Mouse (Mus musculus) midbrain, embryonic 11.5 days (tissue): ENCODE results near the gene Tanc1. TPM values are rescaled to one million over a fixed set of nuclear protein-coding genes. Genes with fewer than 3 reads are reported as not detected.
A peak's percentile ranks its signal among the peaks of the same experiment; 100 is the strongest.

Experiments used
- ATAC-seq: fragments of 200-750 bp; cut with Nextera tagmentation; 2 replicates; pipeline ENCODE4 v1.8.0; 2017; ENCODE audit warnings: moderate TSS enrichment, moderate library complexity; ENCODE audit not compliant: low FRiP score
- DNase-seq: peaks from one replicate; pipeline ENCODE4 v3.0.0; 2015; ENCODE audit warnings: low spot score; ENCODE audit errors: missing footprints
- H3K27ac ChIP-seq: fragments of 300-500 bp; sonication (generic); 2 replicates; pipeline ENCODE4 v1.5.1; 2014; ENCODE audit warnings: low read depth, low read length
- H3K27me3 ChIP-seq: fragments of 300-500 bp; sonication (generic); 2 replicates; pipeline ENCODE4 v1.6.1; 2014; ENCODE audit warnings: mild to moderate bottlenecking, low read length, moderate library complexity, mixed read lengths; ENCODE audit not compliant: control insufficient read depth, insufficient read depth
- H3K36me3 ChIP-seq: fragments of 300-500 bp; sonication (generic); 2 replicates; pipeline ENCODE4 v1.6.1; 2014; ENCODE audit warnings: mild to moderate bottlenecking, low read length, moderate library complexity, mixed read lengths; ENCODE audit not compliant: control insufficient read depth, insufficient read depth
- H3K4me1 ChIP-seq: fragments of 300-500 bp; sonication (generic); 2 replicates; pipeline ENCODE4 v1.6.1; 2014; ENCODE audit warnings: low read length; ENCODE audit not compliant: control insufficient read depth, insufficient read depth
- H3K4me2 ChIP-seq: fragments of 300-500 bp; sonication (generic); 2 replicates; pipeline ENCODE4 v1.6.1; 2014; ENCODE audit warnings: mild to moderate bottlenecking, moderate library complexity
- H3K4me3 ChIP-seq: fragments of 300-500 bp; sonication (generic); 2 replicates; pipeline ENCODE4 v1.5.1; 2014; ENCODE audit warnings: low read depth, low read length
- H3K9ac ChIP-seq: fragments of 300-500 bp; sonication (generic); 2 replicates; pipeline ENCODE4 v1.6.1; 2014; ENCODE audit warnings: low read length
- H3K9me3 ChIP-seq: fragments of 300-500 bp; sonication (generic); 2 replicates; pipeline ENCODE4 v1.6.1; 2016; ENCODE audit warnings: low read length; ENCODE audit not compliant: control insufficient read depth
- WGBS: fragments of 180-500 bp; shearing (Covaris S2); extraction: QIAGEN DNeasy Blood & Tissue Kit; methylation state at CpG from one replicate; pipeline ENCODE4 v1.1.7; 2014; 5-methylcytosine and 5-hydroxymethylcytosine counted together
- polyA plus RNA-seq: library from polyadenylated mRNA; unstranded; fragments of >200 nt; fragmentation: Nextera tagmentation; extraction: Ambion mirVana; gene quantifications from 2 replicates; pipeline ENCODE4 v1.2.1, GENCODE M21; 2014

Tanc1 gene
- polyA plus RNA-seq, 1 experiment from 2014 or later: 6.7 TPM

DNA sequence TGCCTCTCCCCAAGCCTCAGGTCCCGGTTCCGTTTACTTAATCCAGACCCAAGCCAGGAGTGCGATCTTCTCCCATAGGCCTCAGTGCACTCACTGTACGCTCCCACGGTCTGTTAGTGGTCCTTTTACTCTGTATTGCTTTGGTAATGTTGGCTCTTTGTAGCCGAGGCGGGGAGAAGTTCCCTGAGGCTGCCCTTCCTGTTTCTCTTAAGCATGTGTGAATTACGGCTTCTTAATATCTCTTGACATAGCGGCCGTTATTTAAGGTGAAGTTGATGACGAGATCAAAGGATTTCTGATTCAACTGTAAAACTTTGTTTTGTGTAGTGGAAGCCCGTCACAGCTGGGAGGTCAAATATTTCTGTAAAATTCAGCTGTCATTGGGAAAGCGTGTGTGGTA, 173.8 kb downstream of the Tanc1 start:
- no peak overlapping the region for H3K9ac ChIP-seq
- no peak overlapping the region for H3K4me2 ChIP-seq
- DNase-seq (no peak), ATAC-seq (no peak)
- H3K36me3 ChIP-seq: no peaks in the 10 kb centered on the region
- no peaks in the 10 kb centered on the region for H3K4me1 ChIP-seq
- H3K27me3 ChIP-seq: no peaks in the 10 kb centered on the region
- H3K9me3 ChIP-seq: no peaks in the 10 kb centered on the region
- no peak overlapping the region for H3K4me3 ChIP-seq
- WGBS: 91% methylated on average over 13 of the region's 13 CpGs
- H3K27ac ChIP-seq: no peak overlapping the region

DNA sequence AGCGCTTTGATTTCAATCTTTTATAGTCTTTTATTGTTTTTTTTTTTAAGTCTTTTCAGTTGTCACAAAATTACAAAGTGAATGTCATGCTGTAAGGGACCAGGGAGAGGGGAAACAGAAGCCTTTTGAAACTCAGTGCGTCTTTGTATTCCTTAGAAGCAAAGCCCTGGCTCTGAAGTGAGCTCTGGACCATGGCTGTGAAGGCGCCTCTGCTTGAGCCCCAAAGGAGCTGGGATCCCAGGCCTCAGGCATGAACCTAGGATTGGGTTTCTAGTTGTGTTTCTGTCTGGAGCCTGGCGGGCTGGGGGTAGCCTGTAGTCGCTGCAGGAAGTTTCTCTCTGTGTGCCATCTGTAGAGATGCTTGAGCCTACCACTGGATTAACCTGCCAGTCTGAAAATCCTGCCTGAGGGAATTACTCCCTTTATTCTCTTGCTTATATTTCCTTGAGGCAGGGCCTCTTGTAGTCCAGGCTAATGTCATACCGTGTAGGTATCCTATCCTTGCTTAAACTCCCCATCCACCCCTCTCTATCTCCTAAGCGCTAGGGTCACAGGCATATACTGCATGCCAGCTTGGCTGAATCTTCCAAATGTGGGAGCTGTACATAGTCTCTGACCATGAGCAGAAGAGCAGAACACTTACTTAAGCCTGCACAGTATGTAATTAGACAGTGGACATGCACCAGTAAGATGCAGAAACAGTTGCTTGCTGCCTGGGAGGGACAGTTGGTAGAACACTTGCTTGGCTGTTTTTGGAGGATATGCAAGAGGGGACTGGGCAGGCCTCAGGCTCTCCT, 177.1 kb downstream of the Tanc1 start:
- 0 out of 2 replicates have a peak, but pooled peaks cover 3% of the 10 kb centered on the region for H3K36me3 ChIP-seq

DNA sequence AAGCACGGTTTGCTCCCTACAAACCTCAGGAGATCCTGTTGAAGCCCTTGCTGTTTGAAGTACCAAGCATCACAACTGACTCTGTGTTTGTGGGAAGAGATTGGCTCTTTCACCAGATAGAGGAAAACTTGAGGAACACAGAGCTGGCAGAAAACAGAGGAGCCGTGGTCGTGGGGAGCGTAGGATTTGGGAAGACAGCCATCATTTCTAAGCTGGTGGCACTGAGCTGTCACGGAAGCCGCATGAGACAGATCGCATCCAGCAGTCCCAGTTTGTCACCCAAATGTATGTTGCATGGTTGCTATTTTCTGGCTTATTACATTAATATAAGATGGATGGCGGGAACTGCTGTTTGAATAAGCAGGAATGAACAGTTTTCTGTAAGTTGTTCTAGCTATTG, 179.8 kb downstream of the Tanc1 start:
- Histone ChIP-seq H3K4me1 (no peaks in the 10 kb centered on the region), H3K36me3 (0 out of 2 replicates have a peak, but pooled peaks cover 3% of the 10 kb centered on the region), H3K9me3 (no peaks in the 10 kb centered on the region), H3K4me3 (no peak overlapping the region), H3K27me3 (no peaks in the 10 kb centered on the region), H3K4me2 (no peak overlapping the region), H3K27ac (no peak overlapping the region), H3K9ac (no peak overlapping the region)
- ATAC-seq (no peak), DNase-seq (no peak)
- WGBS: 95% methylated on average over 8 of the region's 8 CpGs

More for the DNA sequence above, 177.1 kb downstream of the Tanc1 start:
- DNase-seq (no peak), ATAC-seq (0 out of 2 replicates have a peak, but pooled peaks have one; percentile 16)
- Histone ChIP-seq H3K4me3 (no peak overlapping the region), H3K4me2 (no peak overlapping the region), H3K9ac (no peak overlapping the region), H3K9me3 (no peaks in the 10 kb centered on the region), H3K4me1 (no peaks in the 10 kb centered on the region), H3K27ac (no peak overlapping the region), H3K27me3 (no peaks in the 10 kb centered on the region)
- whole genome bisulfite sequencing: 68% methylated on average over 7 of the region's 7 CpGs

DNA sequence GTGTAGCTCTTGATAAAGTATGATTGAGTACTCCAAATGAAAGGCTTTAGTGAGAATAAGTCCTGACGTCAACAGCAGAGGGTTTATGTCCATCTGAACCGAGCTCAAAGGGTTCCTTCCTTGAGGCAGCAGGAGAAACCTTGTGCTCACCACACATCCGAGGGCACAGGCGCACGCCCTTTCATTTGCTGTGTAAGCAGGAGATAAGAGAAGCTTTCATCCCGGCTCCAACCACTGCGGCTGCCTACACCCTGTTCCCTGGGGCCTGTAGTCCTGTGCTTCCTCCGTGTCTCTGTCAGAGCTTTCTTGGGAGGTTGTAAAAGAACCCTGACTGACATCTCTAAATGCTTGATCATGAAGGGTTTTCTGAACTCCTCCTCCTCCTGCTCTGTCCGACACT, 181.5 kb downstream of the Tanc1 start:
- H3K36me3 ChIP-seq: 0 out of 2 replicates have a peak, but pooled peaks cover 3% of the 10 kb centered on the region
- ATAC-seq: no peak
- DNase-seq: no peak
- H3K27me3 ChIP-seq: no peaks in the 10 kb centered on the region
- no peak overlapping the region for H3K9ac ChIP-seq
- no peaks in the 10 kb centered on the region for H3K4me1 ChIP-seq
- H3K27ac ChIP-seq: no peak overlapping the region
- H3K9me3 ChIP-seq: no peaks in the 10 kb centered on the region
- H3K4me3 ChIP-seq: no peak overlapping the region
- H3K4me2 ChIP-seq: no peak overlapping the region
- WGBS: 90% methylated on average over 9 of the region's 9 CpGs

DNA sequence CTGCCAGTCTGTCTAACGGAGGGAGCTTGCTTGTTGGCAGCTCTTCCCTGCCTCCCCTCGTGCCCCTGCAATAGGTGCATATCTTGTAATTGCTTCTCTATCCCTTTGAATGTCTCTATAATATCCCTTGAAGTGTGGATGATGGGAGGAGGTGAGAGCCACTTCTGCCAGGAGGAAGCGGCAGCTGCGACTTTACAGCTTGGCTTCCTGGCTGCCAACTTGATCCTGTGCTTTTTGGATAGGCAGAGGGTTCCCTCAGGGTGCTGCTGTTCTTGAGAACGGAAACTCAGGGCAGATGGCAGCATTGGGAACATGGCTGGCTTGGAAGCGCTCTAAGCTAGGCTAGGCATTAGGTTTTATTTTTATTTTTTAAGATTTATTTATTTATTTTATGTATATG, 183.0 kb downstream of the Tanc1 start:
- Histone ChIP-seq H3K9me3 (no peaks in the 10 kb centered on the region), H3K4me1 (peaks cover 9% of the 10 kb centered on the region; the same call in 1 of the 2 replicates), H3K27ac (no peak overlapping the region), H3K36me3 (0 out of 2 replicates have a peak, but pooled peaks cover 3% of the 10 kb centered on the region), H3K27me3 (no peaks in the 10 kb centered on the region), H3K4me2 (no peak overlapping the region), H3K4me3 (no peak overlapping the region), H3K9ac (no peak overlapping the region)
- 91% methylated on average over 6 of the region's 6 CpGs for WGBS
- no peak for DNase-seq
- no peak for ATAC-seq

DNA sequence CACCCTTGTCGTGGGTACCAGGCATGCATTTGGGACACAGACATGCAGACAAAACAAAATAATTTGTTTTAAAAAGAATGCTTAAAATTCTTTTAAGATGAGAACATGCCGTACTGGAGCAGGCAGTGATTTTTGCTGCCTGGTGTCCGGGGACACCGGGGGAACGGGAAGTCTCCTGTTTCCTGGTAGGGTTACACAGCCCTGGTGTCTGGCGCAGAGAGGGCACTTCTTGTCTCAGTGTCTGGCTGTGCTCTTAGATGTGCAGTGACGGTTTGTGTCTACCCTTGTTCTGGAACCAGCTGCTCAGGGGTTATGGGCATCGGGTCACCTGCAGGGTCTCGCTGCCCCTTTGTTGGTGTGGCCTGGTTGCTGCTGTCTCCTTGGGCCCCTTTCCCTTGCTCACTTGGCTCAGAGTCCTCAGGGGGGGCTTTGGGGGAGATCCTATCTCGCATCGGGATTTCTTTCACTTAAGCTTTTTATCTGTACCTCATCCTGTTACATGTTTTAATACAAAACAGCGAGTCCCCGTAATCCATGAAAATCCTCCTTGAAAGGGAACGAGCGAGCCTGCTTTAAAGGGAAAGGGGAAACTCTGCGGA, 187.2 kb downstream of the Tanc1 start:
- no peak overlapping the region for H3K27ac ChIP-seq
- no peaks in the 10 kb centered on the region for H3K36me3 ChIP-seq
- H3K9ac ChIP-seq: no peak overlapping the region
- ATAC-seq: peak; percentile 57
- 53% methylated on average over 16 of the region's 16 CpGs for WGBS
- no peaks in the 10 kb centered on the region for H3K27me3 ChIP-seq
- H3K4me2 ChIP-seq: no peak overlapping the region
- no peak for DNase-seq
- peaks cover 9% of the 10 kb centered on the region; the same call in 1 of the 2 replicates for H3K4me1 ChIP-seq
- H3K4me3 ChIP-seq: no peak overlapping the region
- H3K9me3 ChIP-seq: no peaks in the 10 kb centered on the region

GRCm38 (mm10) chr2:59799572-59799971, 187.7 kb downstream of the Tanc1 start:
- Histone ChIP-seq H3K4me3 (no peak overlapping the region), H3K9me3 (no peaks in the 10 kb centered on the region), H3K36me3 (no peaks in the 10 kb centered on the region), H3K4me1 (peaks cover 9% of the 10 kb centered on the region; the same call in 1 of the 2 replicates), H3K4me2 (no peak overlapping the region), H3K27me3 (no peaks in the 10 kb centered on the region), H3K27ac (no peak overlapping the region), H3K9ac (no peak overlapping the region)
- DNase-seq: no peak
- peak; percentile 58 for ATAC-seq
- 71% methylated on average over 14 of the region's 14 CpGs for WGBS

- Histone ChIP-seq H3K27ac (no peak overlapping the region), H3K9ac (no peak overlapping the region), H3K4me2 (no peak overlapping the region), H3K36me3 (no peaks in the 10 kb centered on the region), H3K4me3 (no peak overlapping the region), H3K4me1 (peaks cover 9% of the 10 kb centered on the region; the same call in 1 of the 2 replicates), H3K27me3 (no peaks in the 10 kb centered on the region), H3K9me3 (no peaks in the 10 kb centered on the region)
- DNase-seq (no peak), ATAC-seq (no peak)
- 90% methylated on average over 18 of the region's 18 CpGs for WGBS
These were observed 188.8 kb downstream of the Tanc1 start for GRCm38 (mm10) chr2:59800481-59801266.
